Mouse (Mus musculus) limb, embryonic 11.5 days (tissue): ENCODE measurements at regions not wholly inside any gene's neighbourhood (a gene's known extent, or its start where the extent isn't known, plus 50 kb on each side); places are given as distances from the start of the nearest gene placed in this dataset.

Experiments used
- ATAC-seq: fragments of 200-750 bp; cut with Nextera tagmentation; 2 replicates; pipeline ENCODE4 v1.8.0; 2017; ENCODE audit warnings: low read depth; ENCODE audit not compliant: insufficient number of reproducible peaks, low FRiP score, low TSS enrichment
- DNase-seq: peaks from one replicate; pipeline ENCODE4 v3.0.0-alpha.2; 2015; ENCODE audit warnings: low spot score
- H3K27ac ChIP-seq: fragments of 300-500 bp; sonication (generic); replicated peaks from 2 replicates; pipeline ENCODE4 v1.5.1; 2014; ENCODE audit warnings: low read depth, mild to moderate bottlenecking, low read length
- H3K27me3 ChIP-seq: fragments of 300-500 bp; sonication (generic); 2 replicates; pipeline ENCODE4 v1.6.1; 2014; ENCODE audit warnings: mild to moderate bottlenecking, low read length, mixed read lengths; ENCODE audit not compliant: control insufficient read depth, insufficient read depth
- H3K36me3 ChIP-seq: fragments of 300-500 bp; sonication (generic); 2 replicates; pipeline ENCODE4 v1.6.1; 2014; ENCODE audit warnings: mild to moderate bottlenecking, low read length, moderate library complexity, mixed read lengths; ENCODE audit not compliant: control insufficient read depth, insufficient read depth
- H3K4me1 ChIP-seq: fragments of 300-500 bp; sonication (generic); 2 replicates; pipeline ENCODE4 v1.6.1; 2014; ENCODE audit warnings: low read length, mixed read lengths; ENCODE audit not compliant: control insufficient read depth, insufficient read depth
- H3K4me2 ChIP-seq: fragments of 300-500 bp; sonication (generic); 2 replicates; pipeline ENCODE4 v1.6.1; 2014; ENCODE audit warnings: low read depth, mild to moderate bottlenecking, moderate library complexity; ENCODE audit not compliant: severe bottlenecking
- H3K4me3 ChIP-seq: fragments of 300-500 bp; sonication (generic); 2 replicates; pipeline ENCODE4 v1.5.1; 2014; ENCODE audit warnings: low read depth, low read length
- H3K9ac ChIP-seq: fragments of 300-500 bp; sonication (generic); 2 replicates; pipeline ENCODE4 v1.6.1; 2014; ENCODE audit warnings: mild to moderate bottlenecking, low read length
- H3K9me3 ChIP-seq: fragments of 300-500 bp; sonication (generic); 2 replicates; pipeline ENCODE4 v1.6.1; 2016; ENCODE audit warnings: low read length; ENCODE audit not compliant: control insufficient read depth
- WGBS: fragments of 180-500 bp; shearing (Covaris S2); extraction: QIAGEN DNeasy Blood & Tissue Kit; methylation state at CpG from one replicate; pipeline ENCODE4 v1.1.7; 2014; 5-methylcytosine and 5-hydroxymethylcytosine counted together

DNA sequence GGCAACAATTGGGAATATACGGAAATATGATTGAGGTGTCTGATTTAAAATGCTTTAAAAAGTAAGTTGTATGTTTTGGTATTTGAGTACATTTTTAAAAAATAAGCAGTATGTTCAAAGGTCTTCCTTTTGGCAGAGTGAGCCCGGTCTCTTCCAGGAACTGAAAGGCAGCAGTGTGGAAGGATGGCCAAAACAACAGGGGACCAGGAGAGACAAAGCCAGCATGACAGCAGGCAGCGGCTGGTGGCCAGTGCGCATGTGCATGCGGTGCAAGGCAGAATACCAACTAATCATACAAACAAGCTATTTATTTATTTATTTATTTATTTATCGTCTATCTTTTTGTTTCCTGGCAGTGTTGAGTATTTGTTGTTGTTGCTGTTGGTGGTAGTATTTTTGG is 59.9 kb upstream of the Krr1 start:
- 93% methylated on average over 6 of the region's 6 CpGs for WGBS
- Histone ChIP-seq H3K4me2 (no peak overlapping the region), H3K4me1 (no peaks in the 10 kb centered on the region), H3K27me3 (no peaks in the 10 kb centered on the region), H3K9me3 (no peaks in the 10 kb centered on the region), H3K27ac (no peak overlapping the region), H3K36me3 (no peaks in the 10 kb centered on the region), H3K9ac (no peak overlapping the region), H3K4me3 (no peak overlapping the region)
- ATAC-seq = no peak
- no peak for DNase-seq

GRCm38 (mm10) chr10:111913066-111913785 is 59.2 kb upstream of the Krr1 start:
- no peak overlapping the region for H3K27ac ChIP-seq
- no peak overlapping the region for H3K9ac ChIP-seq
- no peak overlapping the region for H3K4me2 ChIP-seq
- no peaks in the 10 kb centered on the region for H3K36me3 ChIP-seq
- no peak overlapping the region for H3K4me3 ChIP-seq
- H3K4me1 ChIP-seq = no peaks in the 10 kb centered on the region
- no peaks in the 10 kb centered on the region for H3K27me3 ChIP-seq
- no peaks in the 10 kb centered on the region for H3K9me3 ChIP-seq
- ATAC-seq (no peak), DNase-seq (no peak)
- WGBS = 86% methylated on average over 20 of the region's 20 CpGs

- DNase-seq = no peak
- H3K27me3 ChIP-seq = no peaks in the 10 kb centered on the region
- H3K4me1 ChIP-seq = no peaks in the 10 kb centered on the region
- H3K4me3 ChIP-seq = no peak overlapping the region
- 92% methylated on average over 4 of the region's 4 CpGs for WGBS
- no peaks in the 10 kb centered on the region for H3K9me3 ChIP-seq
- H3K9ac ChIP-seq = no peak overlapping the region
- no peak overlapping the region for H3K4me2 ChIP-seq
- H3K36me3 ChIP-seq = no peaks in the 10 kb centered on the region
- ATAC-seq = no peak
- no peak overlapping the region for H3K27ac ChIP-seq
Observed at GRCm38 (mm10) chr10:111914231-111914630, 58.2 kb upstream of the Krr1 start.

- no peak for ATAC-seq
- H3K9me3 ChIP-seq = no peaks in the 10 kb centered on the region
- no peaks in the 10 kb centered on the region for H3K4me1 ChIP-seq
- whole genome bisulfite sequencing = 80% methylated on average over 3 of the region's 3 CpGs
- H3K27ac ChIP-seq = no peak overlapping the region
- H3K36me3 ChIP-seq = no peaks in the 10 kb centered on the region
- H3K4me2 ChIP-seq = no peak overlapping the region
- no peaks in the 10 kb centered on the region for H3K27me3 ChIP-seq
- no peak overlapping the region for H3K9ac ChIP-seq
- no peak for DNase-seq
- H3K4me3 ChIP-seq = no peak overlapping the region
Observed at GRCm38 (mm10) chr10:111918071-111918507, 54.4 kb upstream of the Krr1 start.

- no peak for ATAC-seq
- Histone ChIP-seq H3K27me3 (no peaks in the 10 kb centered on the region), H3K9ac (no peak overlapping the region), H3K36me3 (no peaks in the 10 kb centered on the region), H3K4me3 (no peak overlapping the region), H3K4me1 (peaks cover 4% of the 10 kb centered on the region), H3K9me3 (no peaks in the 10 kb centered on the region), H3K4me2 (no peak overlapping the region), H3K27ac (no peak overlapping the region)
- WGBS = 57% methylated on average over 2 of the region's 2 CpGs
- DNase-seq = no peak
Observed at GRCm38 (mm10) chr10:111919475-111919874, 53.0 kb upstream of the Krr1 start.

DNA sequence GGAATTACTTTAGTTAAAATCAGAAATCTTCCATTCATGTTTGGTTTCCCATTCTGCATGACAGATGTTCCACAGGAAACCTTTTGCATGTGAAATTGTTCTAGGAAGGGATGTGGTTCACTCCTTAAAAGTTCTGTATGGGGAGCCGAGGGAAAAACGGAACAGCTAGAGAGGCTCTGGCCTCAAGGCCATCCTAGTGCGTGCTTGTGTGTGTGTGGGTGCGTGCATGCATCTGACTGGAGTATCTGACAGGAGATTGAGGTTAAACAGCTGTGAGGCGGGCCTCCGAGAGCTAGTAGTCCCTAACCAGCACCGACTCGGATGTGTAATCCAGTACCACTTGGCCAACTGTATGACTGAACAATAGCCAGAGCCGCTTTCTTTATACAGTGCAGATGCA is 51.0 kb upstream of the Krr1 start:
- 79% methylated on average over 9 of the region's 9 CpGs for WGBS
- H3K4me1 ChIP-seq = peaks cover 4% of the 10 kb centered on the region
- H3K9me3 ChIP-seq = no peaks in the 10 kb centered on the region
- H3K9ac ChIP-seq = no peak overlapping the region
- DNase-seq (no peak), ATAC-seq (no peak)
- H3K27ac ChIP-seq = no peak overlapping the region
- H3K36me3 ChIP-seq = no peaks in the 10 kb centered on the region
- H3K4me2 ChIP-seq = no peak overlapping the region
- no peaks in the 10 kb centered on the region for H3K27me3 ChIP-seq
- H3K4me3 ChIP-seq = no peak overlapping the region
